Mouse (Mus musculus): ENCODE results near the gene Lrrc75b.

- no peak for TF ChIP-seq CHD2 (IDR thresholded peaks at IDR 0.05; ENCODE audit: low read length)
- no peak for TF ChIP-seq POLR2A (IDR thresholded peaks at IDR 0.05; ENCODE audit: control insufficient read depth in 1 of 2, insufficient read depth in 1 of 2, low read depth in 1 of 2, low read length in 2 of 2, poor library complexity in 1 of 2)
- no peak for TF ChIP-seq MAFK (IDR thresholded peaks at IDR 0.05; ENCODE audit: borderline replicate concordance, low read depth, low read length)
These were observed 10.2 kb downstream of the Lrrc75b start for GRCm38 (mm10) chr10:75549886-75550285.
